Mouse (Mus musculus) lung, adult 2 months (tissue): ENCODE results near the gene Hoxb2.

Source experiments
- CTCF ChIP-seq: fragments of 200-500 bp; IDR thresholded peaks from 2 replicates; pipeline ENCODE4 v1.5.1; 2011; ENCODE audit warnings: mild to moderate bottlenecking, low read length, control low read depth; ENCODE audit not compliant: insufficient read depth
- POLR2A ChIP-seq: fragments of 200-500 bp; IDR thresholded peaks from 2 replicates; pipeline ENCODE4 v1.6.1; 2011; ENCODE audit warnings: low read depth, mild to moderate bottlenecking, control low read depth, low read length, borderline replicate concordance; ENCODE audit errors: extremely low read depth

- TF ChIP-seq CTCF = no peak
- no peak for TF ChIP-seq POLR2A
Observed at GRCm38 (mm10) chr11:96365441-96366091, 15.2 kb downstream of the Hoxb2 start, which contains the start of gene Hoxb1.
